Mouse (Mus musculus): ENCODE data around the gene N4bp1. TPM values are rescaled to one million over a fixed set of nuclear protein-coding genes. Genes with fewer than 3 reads are reported as not detected.

Gene N4bp1
- polyA plus RNA-seq, 1 experiment = 12.7 TPM

GRCm38 (mm10) chr8:86920996-86921395, 35.9 kb upstream of the N4bp1 start:
- TF ChIP-seq POLR2A (IDR thresholded peaks at IDR 0.05; ENCODE audit: borderline replicate concordance, control insufficient read depth, low read depth, low read length) (no peak), CTCF (IDR thresholded peaks at IDR 0.05; ENCODE audit: control insufficient read depth, insufficient read depth, low read length) (no peak)
- no peaks in the 10 kb centered on the region for H3K4me1 ChIP-seq (ENCODE audit: control insufficient read depth, insufficient read depth, low read length)
- H3K4me3 ChIP-seq (replicated peaks; ENCODE audit: control insufficient read depth, low read depth, low read length) = no peak overlapping the region
- 4% methylated on average over 5 of the region's 5 CpGs for WGBS
- no peak overlapping the region for H3K27ac ChIP-seq (ENCODE audit: control insufficient read depth, insufficient read depth, low read depth, low read length, poor library complexity)

GRCm38 (mm10) chr8:86920455-86920854, 35.4 kb upstream of the N4bp1 start:
- Histone ChIP-seq H3K4me1 (ENCODE audit: control insufficient read depth, insufficient read depth, low read length) (no peaks in the 10 kb centered on the region), H3K4me3 (replicated peaks; ENCODE audit: control insufficient read depth, low read depth, low read length) (no peak overlapping the region), H3K27ac (ENCODE audit: control insufficient read depth, insufficient read depth, low read depth, low read length, poor library complexity) (no peak overlapping the region)
- TF ChIP-seq POLR2A (IDR thresholded peaks at IDR 0.05; ENCODE audit: borderline replicate concordance, control insufficient read depth, low read depth, low read length) = no peak
- no peak for TF ChIP-seq CTCF (IDR thresholded peaks at IDR 0.05; ENCODE audit: control insufficient read depth, insufficient read depth, low read length)
- 26% methylated on average over 7 of the region's 7 CpGs for WGBS

GRCm38 (mm10) chr8:86920024-86920423, 35.0 kb upstream of the N4bp1 start:
- Histone ChIP-seq H3K4me1 (ENCODE audit: control insufficient read depth, insufficient read depth, low read length) (no peaks in the 10 kb centered on the region), H3K27ac (ENCODE audit: control insufficient read depth, insufficient read depth, low read depth, low read length, poor library complexity) (no peak overlapping the region), H3K4me3 (replicated peaks; ENCODE audit: control insufficient read depth, low read depth, low read length) (no peak overlapping the region)
- TF ChIP-seq POLR2A (IDR thresholded peaks at IDR 0.05; ENCODE audit: borderline replicate concordance, control insufficient read depth, low read depth, low read length) = no peak
- no peak for TF ChIP-seq CTCF (IDR thresholded peaks at IDR 0.05; ENCODE audit: control insufficient read depth, insufficient read depth, low read length)
- 76% methylated on average over 7 of the region's 7 CpGs for WGBS

GRCm38 (mm10) chr8:86919262-86919661, 34.2 kb upstream of the N4bp1 start:
- no peak overlapping the region for H3K4me3 ChIP-seq (replicated peaks; ENCODE audit: control insufficient read depth, low read depth, low read length)
- 76% methylated on average over 4 of the region's 4 CpGs for WGBS

DNA sequence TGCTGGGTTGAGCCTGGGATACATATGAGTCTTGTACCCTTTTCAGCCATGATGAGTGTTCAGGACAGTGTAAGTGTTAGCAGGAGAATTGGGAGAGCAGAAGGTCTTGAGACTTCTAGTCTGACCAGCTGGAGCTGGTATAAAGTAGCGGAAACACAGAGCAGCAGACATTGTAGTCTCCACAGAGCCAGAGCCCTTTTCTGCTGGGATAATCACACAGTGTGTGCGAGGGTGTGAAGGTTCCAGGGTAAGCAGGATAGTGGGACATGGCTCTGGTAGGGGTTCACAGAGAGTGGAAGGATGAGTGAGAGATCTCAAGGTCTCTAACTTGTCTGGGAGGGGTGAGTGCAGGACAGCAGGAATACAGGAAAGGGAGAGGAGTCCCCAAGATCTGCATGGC, 33.0 kb upstream of the N4bp1 start:
- Histone ChIP-seq H3K27ac (ENCODE audit: control insufficient read depth, insufficient read depth, low read depth, low read length, poor library complexity) (no peak overlapping the region), H3K4me3 (replicated peaks; ENCODE audit: control insufficient read depth, low read depth, low read length) (no peak overlapping the region), H3K4me1 (ENCODE audit: control insufficient read depth, insufficient read depth, low read length) (no peaks in the 10 kb centered on the region)
- no peak for TF ChIP-seq CTCF (IDR thresholded peaks at IDR 0.05; ENCODE audit: control insufficient read depth, insufficient read depth, low read length)
- 88% methylated on average over 2 of the region's 2 CpGs for WGBS

More at GRCm38 (mm10) chr8:86919262-86919661, 34.2 kb upstream of the N4bp1 start:
- H3K4me1 ChIP-seq (ENCODE audit: control insufficient read depth, insufficient read depth, low read length) = no peaks in the 10 kb centered on the region
- H3K27ac ChIP-seq (ENCODE audit: control insufficient read depth, insufficient read depth, low read depth, low read length, poor library complexity) = no peak overlapping the region
- TF ChIP-seq CTCF (IDR thresholded peaks at IDR 0.05; ENCODE audit: control insufficient read depth, insufficient read depth, low read length) = no peak
- TF ChIP-seq POLR2A (IDR thresholded peaks at IDR 0.05; ENCODE audit: borderline replicate concordance, control insufficient read depth, low read depth, low read length) = no peak

GRCm38 (mm10) chr8:86917689-86918088, 32.6 kb upstream of the N4bp1 start:
- TF ChIP-seq POLR2A (IDR thresholded peaks at IDR 0.05; ENCODE audit: borderline replicate concordance, control insufficient read depth, low read depth, low read length) (no peak), CTCF (IDR thresholded peaks at IDR 0.05; ENCODE audit: control insufficient read depth, insufficient read depth, low read length) (no peak)
- WGBS = 76% methylated on average over 2 of the region's 2 CpGs
- Histone ChIP-seq H3K4me1 (ENCODE audit: control insufficient read depth, insufficient read depth, low read length) (no peaks in the 10 kb centered on the region), H3K4me3 (replicated peaks; ENCODE audit: control insufficient read depth, low read depth, low read length) (no peak overlapping the region), H3K27ac (ENCODE audit: control insufficient read depth, insufficient read depth, low read depth, low read length, poor library complexity) (no peak overlapping the region)

DNA sequence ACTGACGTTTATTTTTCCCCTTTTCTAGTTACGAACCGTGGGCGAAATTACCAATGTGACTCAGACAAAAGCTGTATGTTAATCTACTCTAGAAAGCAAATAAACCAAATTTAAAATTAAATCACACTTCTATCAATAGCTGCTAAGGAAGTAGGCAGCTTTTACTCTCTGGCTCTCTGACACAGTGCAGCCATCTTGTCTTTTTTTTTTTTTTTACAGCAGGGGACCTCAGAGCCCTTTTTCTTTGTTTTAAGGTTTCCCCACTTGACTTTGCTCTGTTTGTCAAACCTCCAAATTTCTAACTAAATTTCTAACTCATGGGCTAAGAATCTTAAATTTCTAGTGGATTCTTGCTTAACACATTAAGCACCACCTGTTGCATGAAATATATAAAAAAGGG, 31.3 kb upstream of the N4bp1 start:
- no peak for TF ChIP-seq CTCF (IDR thresholded peaks at IDR 0.05; ENCODE audit: control insufficient read depth, insufficient read depth, low read length)
- TF ChIP-seq POLR2A (IDR thresholded peaks at IDR 0.05; ENCODE audit: borderline replicate concordance, control insufficient read depth, low read depth, low read length) = no peak
- 83% methylated on average over 4 of the region's 4 CpGs for WGBS
- Histone ChIP-seq H3K27ac (ENCODE audit: control insufficient read depth, insufficient read depth, low read depth, low read length, poor library complexity) (no peak overlapping the region), H3K4me1 (ENCODE audit: control insufficient read depth, insufficient read depth, low read length) (no peaks in the 10 kb centered on the region), H3K4me3 (replicated peaks; ENCODE audit: control insufficient read depth, low read depth, low read length) (no peak overlapping the region)

- 60% methylated on average over 8 of the region's 8 CpGs for WGBS
- H3K4me1 ChIP-seq (ENCODE audit: control insufficient read depth, insufficient read depth, low read length) = no peaks in the 10 kb centered on the region
- TF ChIP-seq POLR2A (IDR thresholded peaks at IDR 0.05; ENCODE audit: borderline replicate concordance, control insufficient read depth, low read depth, low read length) (0 out of 2 replicates have a peak, but pooled peaks have one; percentile 12), CTCF (IDR thresholded peaks at IDR 0.05; ENCODE audit: control insufficient read depth, insufficient read depth, low read length) (no peak)
- H3K4me3 ChIP-seq (replicated peaks; ENCODE audit: control insufficient read depth, low read depth, low read length) = no peak overlapping the region
- no peak overlapping the region for H3K27ac ChIP-seq (ENCODE audit: control insufficient read depth, insufficient read depth, low read depth, low read length, poor library complexity)
These were observed 26.1 kb upstream of the N4bp1 start for GRCm38 (mm10) chr8:86911136-86911535.

DNA sequence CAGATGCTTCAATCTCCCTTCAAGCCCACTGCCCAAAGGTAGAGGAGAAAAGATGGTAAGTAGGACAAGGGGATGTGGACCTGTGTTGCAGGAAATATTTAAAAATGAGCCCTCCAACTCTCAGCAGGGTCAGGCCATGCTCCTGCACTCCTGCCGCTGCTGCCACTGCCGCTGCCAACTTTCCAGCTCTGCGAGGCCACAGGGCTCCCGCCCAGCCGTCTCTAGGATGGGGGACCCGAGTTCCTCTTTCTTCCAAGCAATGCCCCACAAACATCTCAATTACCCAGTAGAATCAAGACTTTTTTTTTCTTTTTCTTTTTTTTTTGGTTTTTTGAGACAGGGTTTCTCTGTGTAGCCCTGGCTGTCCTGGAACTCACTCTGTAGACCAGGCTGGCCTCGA, 25.2 kb upstream of the N4bp1 start:
- Histone ChIP-seq H3K4me3 (replicated peaks; ENCODE audit: control insufficient read depth, low read depth, low read length) (no peak overlapping the region), H3K4me1 (ENCODE audit: control insufficient read depth, insufficient read depth, low read length) (no peaks in the 10 kb centered on the region), H3K27ac (ENCODE audit: control insufficient read depth, insufficient read depth, low read depth, low read length, poor library complexity) (no peak overlapping the region; the same call in 1 of the 2 replicates)
- 22% methylated on average over 7 of the region's 7 CpGs for WGBS
- TF ChIP-seq CTCF (IDR thresholded peaks at IDR 0.05; ENCODE audit: control insufficient read depth, insufficient read depth, low read length) = no peak
- no peak for TF ChIP-seq POLR2A (IDR thresholded peaks at IDR 0.05; ENCODE audit: borderline replicate concordance, control insufficient read depth, low read depth, low read length)
